Mouse (Mus musculus) lung, adult 2 months (tissue): Measurements from ENCODE around the gene Mef2d. TPM values are rescaled to one million over a fixed set of nuclear protein-coding genes. Genes with fewer than 3 reads are reported as not detected.

Source experiments
- DNase-seq: peaks from one replicate; pipeline ENCODE4 v3.0.0; 2022
- H3K4me1 ChIP-seq: fragments of 200-500 bp; 2 replicates; pipeline ENCODE4 v1.6.1; 2011; ENCODE audit warnings: low read length; ENCODE audit not compliant: control insufficient read depth, insufficient read depth
- H3K4me3 ChIP-seq: fragments of 200-500 bp; replicated peaks from 2 replicates; pipeline ENCODE3; 2011; ENCODE audit warnings: low read depth, mild to moderate bottlenecking, control low read depth, low read length; ENCODE audit errors: extremely low read depth
- CTCF ChIP-seq: fragments of 200-500 bp; IDR thresholded peaks from 2 replicates; pipeline ENCODE4 v1.5.1; 2011; ENCODE audit warnings: mild to moderate bottlenecking, low read length, control low read depth; ENCODE audit not compliant: insufficient read depth
- POLR2A ChIP-seq: fragments of 200-500 bp; IDR thresholded peaks from 2 replicates; pipeline ENCODE4 v1.6.1; 2011; ENCODE audit warnings: low read depth, mild to moderate bottlenecking, control low read depth, low read length, borderline replicate concordance; ENCODE audit errors: extremely low read depth
- WGBS: fragments of 180-500 bp; shearing (Covaris S2); methylation state at CpG from one replicate; pipeline ENCODE4 v1.1.7; 2018; 5-methylcytosine and 5-hydroxymethylcytosine counted together
- polyA plus RNA-seq: library from polyadenylated mRNA; depleted of rRNA; stranded (reverse); fragments of >200 nt; gene quantifications from 2 replicates; pipeline ENCODE4 v1.2.3, GENCODE M21; 2012

The Mef2d gene
- polyA plus RNA-seq, 1 experiment: 87.0 TPM

DNA sequence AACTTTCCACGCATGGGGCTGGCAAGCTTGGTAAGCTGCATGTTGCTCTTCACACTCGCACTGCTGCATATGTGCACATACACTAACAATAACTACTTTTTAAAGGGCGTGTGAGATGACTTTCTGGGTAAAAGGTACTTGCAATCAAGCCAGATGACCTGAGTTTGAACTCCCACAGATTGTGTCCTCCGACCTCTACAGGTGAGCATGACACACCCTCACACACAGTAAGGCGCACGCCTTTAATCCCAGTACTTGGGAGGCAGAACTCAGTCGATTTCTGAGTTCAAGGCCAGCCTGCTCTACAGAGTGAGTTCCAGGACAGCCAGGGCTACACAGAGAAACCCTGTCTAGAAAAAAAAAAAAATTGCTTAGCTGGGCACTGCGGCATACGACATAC is 5.8 kb upstream of the Mef2d start:
- no peak for DNase-seq
- 84% methylated on average over 9 of the region's 9 CpGs for WGBS
- Histone ChIP-seq H3K4me3 (no peak overlapping the region), H3K4me1 (peaks cover 18% of the 10 kb centered on the region)
- TF ChIP-seq POLR2A (no peak), CTCF (no peak)

DNA sequence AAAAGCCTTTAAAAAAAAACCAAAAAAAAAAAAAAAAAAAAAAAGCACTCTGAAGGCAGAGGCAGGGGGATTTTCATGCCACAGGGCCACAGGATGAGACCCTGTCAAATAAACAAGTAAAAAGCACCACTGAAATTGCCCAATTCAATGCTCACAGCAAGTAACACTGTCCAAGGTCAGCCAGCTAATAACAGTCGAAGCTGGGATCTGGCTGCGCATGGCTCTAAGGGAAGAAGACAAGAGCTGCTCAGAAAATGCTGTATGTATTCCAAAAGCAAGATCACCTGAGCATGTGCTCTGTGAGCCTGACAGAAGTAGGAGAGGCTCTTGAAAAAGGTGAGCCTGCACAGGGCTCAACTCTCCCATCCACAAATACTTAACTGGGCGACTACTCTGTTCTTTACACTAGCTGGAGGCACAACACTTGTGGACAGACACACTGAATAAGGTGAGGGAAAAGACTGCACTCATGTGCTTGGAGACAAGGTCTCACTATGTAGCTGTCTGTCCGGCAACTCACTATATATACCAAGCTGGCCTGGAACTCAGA is 5.2 kb upstream of the Mef2d start:
- DNase-seq: no peak
- no peak overlapping the region for H3K4me3 ChIP-seq
- peaks cover 18% of the 10 kb centered on the region for H3K4me1 ChIP-seq
- no peak for TF ChIP-seq POLR2A
- TF ChIP-seq CTCF: no peak
- 60% methylated on average over 4 of the region's 4 CpGs for WGBS

DNA sequence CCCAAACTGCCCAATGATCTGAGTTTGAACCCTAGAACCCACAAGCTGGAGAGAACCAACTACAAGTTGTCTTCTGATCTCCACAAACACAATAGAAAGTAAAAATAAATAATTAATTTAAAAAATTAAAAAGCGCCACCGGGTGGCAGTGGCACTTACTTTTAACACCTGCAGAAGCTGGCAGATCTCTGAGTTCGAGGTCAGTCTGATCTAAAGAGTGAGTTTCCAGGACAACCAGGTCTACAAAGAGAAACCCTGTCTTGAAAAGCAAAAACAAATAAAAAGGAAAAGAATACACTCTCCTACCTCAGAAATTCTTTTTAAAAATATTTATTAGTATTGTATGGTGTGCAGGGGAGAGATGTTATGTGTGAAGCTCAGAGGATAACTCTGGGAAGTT is 4.4 kb upstream of the Mef2d start:
- TF ChIP-seq POLR2A (no peak), CTCF (no peak)
- WGBS: 6% methylated on average over 3 of the region's 3 CpGs
- peak overlapping the region; percentile 56 for H3K4me3 ChIP-seq
- DNase-seq: no peak
- H3K4me1 ChIP-seq: peaks cover 18% of the 10 kb centered on the region

DNA sequence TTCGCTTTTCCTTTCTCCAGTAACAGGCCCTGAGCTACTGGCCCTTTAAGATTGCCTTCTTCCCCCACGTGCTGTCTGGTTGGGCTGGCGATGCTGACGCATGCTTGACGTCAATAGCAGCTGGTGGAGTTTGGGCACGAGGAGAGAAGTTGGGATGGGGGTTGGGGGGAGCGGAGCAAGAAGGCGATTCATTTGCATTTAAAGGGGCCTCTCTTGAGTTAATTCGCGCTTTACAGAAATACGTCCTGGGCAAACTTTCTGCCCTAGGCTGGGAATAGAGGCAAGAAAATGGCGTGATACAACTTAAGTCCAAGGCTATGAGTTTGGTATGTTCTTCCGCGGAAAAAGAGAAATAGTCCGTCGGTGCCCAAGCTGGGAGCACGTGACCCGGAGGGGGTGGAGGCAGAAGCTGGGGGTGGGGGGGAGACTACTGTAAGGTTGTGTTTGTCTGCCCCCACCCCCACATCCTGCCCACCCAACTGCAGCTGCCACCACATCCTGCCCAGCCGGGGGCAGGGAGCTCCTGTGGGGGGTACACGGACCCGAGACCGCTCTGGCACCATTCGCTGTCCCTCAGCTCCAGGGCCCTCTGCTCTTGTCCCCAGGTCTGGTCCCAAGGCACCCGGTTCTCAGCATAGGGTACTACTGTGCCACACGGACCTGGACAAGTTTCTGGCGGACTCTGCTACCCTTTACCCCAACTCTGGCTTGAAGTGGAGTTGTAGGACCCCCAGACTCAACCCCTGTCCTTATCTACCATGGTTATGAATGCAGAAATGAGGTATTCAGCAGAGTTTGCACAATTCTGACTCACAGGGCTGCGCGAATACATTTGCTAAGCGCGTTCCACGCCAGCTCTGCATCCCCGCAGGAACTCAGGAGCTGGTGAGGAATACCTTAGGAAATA is 3.6 kb upstream of the Mef2d start:
- TF ChIP-seq POLR2A (peak; percentile 71; the same call in 1 of the 2 replicates), CTCF (no peak)
- peak; percentile 93 for DNase-seq
- under 1% methylated on average over 32 of the region's 32 CpGs for WGBS

DNA sequence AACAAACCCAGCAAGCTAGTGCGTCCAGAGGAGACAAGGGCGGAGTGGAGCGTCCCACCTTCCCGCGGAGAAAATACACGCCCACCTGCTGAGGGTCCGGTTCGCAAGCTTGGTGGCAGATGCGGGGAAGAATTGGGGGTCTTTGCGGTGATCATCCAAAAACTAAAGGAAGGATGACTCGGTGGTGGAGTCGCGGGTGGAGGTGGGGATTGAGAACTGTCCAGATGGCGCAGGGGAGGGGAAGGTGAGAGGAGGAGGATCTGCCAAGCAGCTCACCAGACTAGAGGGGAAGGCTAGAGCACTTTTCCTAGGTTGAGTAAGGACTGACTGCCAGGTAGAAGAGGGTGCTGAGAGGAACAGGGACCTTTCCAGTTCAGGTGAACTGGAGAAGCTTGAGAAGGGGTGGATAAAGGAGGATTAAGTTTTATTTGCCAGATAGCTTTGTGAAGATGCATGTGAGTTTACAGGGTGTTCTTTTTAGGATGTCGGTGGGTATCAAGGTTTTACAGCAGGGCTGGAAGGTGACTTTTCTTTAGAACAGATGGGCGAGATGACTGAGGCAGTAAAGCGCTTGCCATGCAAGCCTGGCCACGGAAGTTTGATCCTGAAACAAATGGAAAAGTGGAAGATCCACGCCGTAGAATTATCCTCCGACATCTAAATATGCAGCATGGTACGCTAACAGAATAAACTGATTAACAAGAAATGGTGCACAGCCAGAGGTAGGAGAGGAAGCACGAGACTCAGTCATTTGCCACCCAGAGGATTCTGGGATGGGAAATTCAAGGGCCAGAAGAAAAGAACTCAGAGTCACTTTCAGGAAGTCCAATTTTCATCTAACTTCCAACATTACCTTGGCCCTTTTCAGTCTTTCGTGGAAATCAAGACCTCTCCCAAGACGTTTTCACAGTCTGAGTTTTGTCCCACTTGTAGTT is 2.7 kb upstream of the Mef2d start:
- DNase-seq: no peak
- H3K4me1 ChIP-seq: peaks cover 24% of the 10 kb centered on the region
- WGBS: 16% methylated on average over 25 of the region's 25 CpGs
- TF ChIP-seq CTCF (no peak), POLR2A (no peak; the same call in 1 of the 2 replicates)
- H3K4me3 ChIP-seq: peak overlapping the region; percentile 56

More for the DNA sequence above, 3.6 kb upstream of the Mef2d start:
- peaks cover 18% of the 10 kb centered on the region for H3K4me1 ChIP-seq
- peak overlapping the region; percentile 56 for H3K4me3 ChIP-seq

DNA sequence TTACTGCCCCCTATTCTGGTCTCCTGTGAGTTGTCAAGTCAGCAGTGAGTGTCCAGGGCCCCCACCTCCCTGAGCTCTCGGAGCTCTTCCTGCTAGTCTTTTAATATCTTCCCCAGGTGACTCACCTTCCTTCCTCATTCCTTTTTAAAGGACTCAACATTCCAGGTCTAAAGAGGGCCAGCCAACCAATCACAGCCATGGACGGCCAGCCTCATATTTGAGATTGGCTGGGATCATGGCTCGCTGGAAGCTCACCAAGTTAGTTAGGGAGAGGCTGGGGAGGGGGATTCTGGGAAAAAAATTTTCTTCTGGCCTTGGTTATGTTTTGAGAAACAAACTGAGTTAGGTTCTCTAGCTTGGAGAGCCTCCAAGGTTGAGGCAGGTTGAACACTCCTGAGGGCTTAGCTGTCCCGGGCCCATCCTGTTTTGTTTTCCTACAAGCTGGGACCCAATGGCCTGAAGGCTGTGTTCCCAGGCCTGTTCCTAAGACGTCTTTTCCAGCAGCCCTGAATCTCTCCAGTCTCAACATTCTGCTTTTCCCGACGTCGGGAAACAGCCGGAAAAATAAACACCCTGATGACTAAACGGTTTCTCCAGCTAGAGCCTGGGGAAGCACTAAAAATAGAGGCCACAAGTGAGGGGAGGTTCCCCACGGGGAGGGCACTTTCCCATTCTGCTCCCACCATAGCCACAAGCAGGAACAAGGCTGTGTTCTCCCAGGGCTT is 1.8 kb upstream of the Mef2d start:
- H3K4me3 ChIP-seq: peak overlapping the region; percentile 7
- H3K4me1 ChIP-seq: peaks cover 32% of the 10 kb centered on the region
- TF ChIP-seq POLR2A: peak; percentile 85; the same call in 1 of the 2 replicates
- TF ChIP-seq CTCF: no peak
- DNase-seq: peak; percentile 71
- 6% methylated on average over 11 of the region's 11 CpGs for WGBS

DNA sequence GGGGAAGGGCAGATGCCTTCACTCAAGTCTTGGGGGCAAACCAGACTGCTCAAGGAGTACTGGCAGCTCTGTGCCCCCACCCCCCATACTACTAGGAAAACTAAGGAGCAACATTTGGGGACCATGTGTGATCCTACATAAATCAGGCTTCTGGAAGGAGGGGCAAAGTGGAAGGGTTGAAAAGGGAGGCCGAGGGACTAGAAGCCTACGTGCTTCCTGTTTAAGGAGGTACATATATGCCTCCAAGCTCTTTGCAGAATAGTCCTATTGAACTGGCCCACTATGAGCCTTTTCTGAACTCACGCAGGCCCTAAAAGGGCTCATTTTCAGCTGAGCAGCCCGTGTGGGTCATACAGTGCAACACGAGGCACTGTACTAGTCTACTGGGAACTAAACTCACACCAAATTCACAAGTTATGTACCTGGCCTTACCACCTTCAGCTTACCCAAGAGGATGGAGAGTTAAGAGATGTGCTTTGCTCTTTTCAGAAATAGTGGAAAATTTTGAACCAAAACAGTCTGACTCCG is 1.2 kb upstream of the Mef2d start:
- no peak overlapping the region for H3K4me3 ChIP-seq
- 16% methylated on average over 6 of the region's 6 CpGs for WGBS
- no peak for DNase-seq
- no peak for TF ChIP-seq CTCF
- TF ChIP-seq POLR2A: no peak
- H3K4me1 ChIP-seq: peaks cover 38% of the 10 kb centered on the region

DNA sequence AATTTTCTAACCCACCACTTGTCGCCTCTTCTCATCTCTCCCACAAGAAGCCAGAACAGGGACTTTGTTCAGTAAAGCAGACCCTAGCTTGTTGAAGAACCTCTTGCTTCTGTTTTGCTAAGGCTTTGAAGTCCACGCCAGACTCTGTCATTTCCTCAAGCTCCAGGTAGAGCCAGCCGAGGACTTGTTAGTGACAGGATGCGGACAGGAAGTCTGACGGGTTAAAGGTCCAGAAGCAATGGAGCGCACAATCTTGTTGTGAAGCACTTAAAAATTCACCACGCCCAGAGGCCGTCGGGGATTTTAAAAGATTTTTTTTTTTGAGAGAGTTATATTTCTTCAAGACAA is 759 bp upstream of the Mef2d start:
- DNase-seq: no peak
- 5% methylated on average over 9 of the region's 9 CpGs for WGBS
- Histone ChIP-seq H3K4me3 (peak overlapping the region; percentile 48), H3K4me1 (peaks cover 42% of the 10 kb centered on the region)
- TF ChIP-seq CTCF: no peak
- TF ChIP-seq POLR2A: peak; percentile 28; the same call in 1 of the 2 replicates
